Mouse (Mus musculus) retina, embryonic 14.5 days (tissue): ENCODE measurements at regions not wholly inside any gene's neighbourhood (a gene's known extent, or its start where the extent isn't known, plus 50 kb on each side); places are given as distances from the start of the nearest gene placed in this dataset.

Experiments
- DNase-seq: peaks from one replicate; pipeline ENCODE4 v3.0.0-alpha.2; 2015; ENCODE audit warnings: low spot score

- DNase-seq, result no peak
These were observed 51.2 kb upstream of the Gm17304 start for GRCm38 (mm10) chr5:106557733-106558132.

DNA sequence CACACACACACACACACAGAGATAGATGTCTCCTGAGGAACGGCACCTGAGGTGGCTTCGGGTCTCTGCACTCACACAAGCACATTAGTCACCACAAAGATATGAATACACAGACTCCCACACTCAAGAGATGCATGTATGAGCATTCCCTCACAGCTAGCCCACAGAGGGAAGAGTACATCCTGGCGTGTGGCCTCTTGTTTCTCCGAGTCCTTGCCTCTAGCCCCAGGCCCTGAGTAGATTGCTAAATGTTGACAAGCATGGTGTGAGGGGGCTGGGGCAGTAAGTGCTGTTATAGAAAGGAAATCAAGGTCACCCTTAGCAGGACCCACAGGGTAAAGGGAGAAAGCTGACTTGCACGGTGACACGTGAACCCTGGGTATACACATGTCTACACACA lies 69.6 kb upstream of the Gm17304 start:
- DNase-seq, result no peak

GRCm38 (mm10) chr5:106537153-106537552 lies 71.7 kb upstream of the Gm17304 start:
- no peak for DNase-seq

DNA sequence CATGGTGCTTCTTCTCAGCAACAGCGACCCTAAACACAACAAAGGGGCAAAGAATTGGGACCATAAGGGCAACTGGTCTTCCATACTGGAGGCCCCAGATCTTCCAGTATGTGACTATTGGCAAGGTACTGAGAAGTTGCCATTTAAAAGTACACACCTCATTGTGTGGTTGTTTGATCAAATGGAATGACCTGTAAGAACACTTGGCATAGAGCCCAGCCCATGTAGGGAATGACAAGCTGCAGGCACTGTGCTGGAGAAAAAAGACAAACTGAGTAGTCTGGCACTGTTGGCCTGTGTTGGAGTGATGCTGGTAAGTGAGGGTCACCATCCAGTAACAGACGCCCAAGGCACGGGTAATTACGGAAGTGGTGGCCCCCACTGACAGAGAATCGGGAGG lies 72.8 kb upstream of the Gm17304 start:
- no peak for DNase-seq

DNA sequence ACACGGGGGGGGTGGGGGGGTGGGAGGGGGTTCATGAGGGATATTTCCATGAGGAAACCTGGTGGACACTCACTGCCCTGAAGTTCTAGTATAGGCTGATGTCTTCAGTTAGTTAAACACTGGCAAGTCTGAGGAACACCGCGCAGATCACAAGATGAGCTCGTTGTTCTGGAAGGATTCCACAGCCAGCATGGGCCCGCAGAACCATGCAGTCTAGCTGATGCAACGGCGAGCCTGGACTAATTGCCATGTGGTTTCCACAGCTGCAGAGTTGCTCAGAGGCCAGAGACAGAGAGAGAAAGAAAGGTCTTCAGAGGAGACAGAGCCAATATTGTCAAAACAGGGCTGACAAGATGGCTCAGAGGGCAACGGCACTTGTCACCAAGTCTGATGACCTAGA lies 70.8 kb upstream of the Barhl2 start:
- DNase-seq, result no peak

- peak; percentile 56 for DNase-seq
These were observed 69.5 kb upstream of the Barhl2 start for GRCm38 (mm10) chr5:106527364-106527985.

- DNase-seq, result no peak
These were observed 54.6 kb upstream of the Barhl2 start for GRCm38 (mm10) chr5:106512423-106513089.

DNA sequence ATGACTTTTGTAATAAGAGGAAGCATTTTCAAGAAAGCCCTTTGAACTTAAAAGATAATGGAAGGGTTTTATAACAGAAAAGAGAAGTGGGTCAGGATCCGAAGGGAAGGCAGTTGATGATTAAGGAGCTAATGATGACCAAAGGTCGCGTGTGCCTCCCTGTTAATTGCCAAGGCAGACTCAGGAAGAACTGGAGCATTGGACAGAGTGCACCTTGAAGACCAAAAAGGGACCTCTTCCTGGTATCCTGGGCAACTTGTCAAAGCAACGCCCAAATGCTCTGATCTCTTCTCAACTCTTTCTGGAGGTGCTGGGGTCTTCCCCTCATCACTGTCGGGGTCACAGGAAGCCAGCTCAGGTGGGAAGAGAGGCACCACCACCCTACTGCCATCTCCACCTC lies 49.9 kb upstream of the Barhl2 start:
- no peak for DNase-seq
